Mouse (Mus musculus): ENCODE results near the gene Krtap4-7. TPM values are rescaled to one million over a fixed set of nuclear protein-coding genes. Genes with fewer than 3 reads are reported as not detected.

Gene Krtap4-7
- not detected in 2 replicates for polyA plus RNA-seq (2012; ENCODE audit: low replicate concordance)

GRCm38 (mm10) chr11:99643635-99644139 lies at the start of gene Krtap4-7:
Gene Krtap4-7, minus strand, starts transcription at chr11:99644089.

GRCm38 (mm10) chr11:99690463-99690862 lies 46.6 kb upstream of the Krtap4-7 start, which contains the start of gene Gm14190:
Gene Gm14190, minus strand, starts transcription at chr11:99690740.

GRCm38 (mm10) chr11:99665860-99666259 lies 22.0 kb upstream of the Krtap4-7 start, which contains the start of gene Krtap4-6:
Gene Krtap4-6, minus strand, starts transcription at chr11:99665960.

GRCm38 (mm10) chr11:99658467-99659010 lies 14.7 kb upstream of the Krtap4-7 start, which contains the start of gene Gm11563:
Gene Gm11563, minus strand, starts transcription at chr11:99658960.

GRCm38 (mm10) chr11:99650136-99650535 lies 6.2 kb upstream of the Krtap4-7 start, which contains the start of gene Gm11555:
Gene Gm11555, minus strand, starts transcription at chr11:99650236.

GRCm38 (mm10) chr11:99634653-99635134 lies 9.2 kb downstream of the Krtap4-7 start, which contains the start of gene Krtap4-2:
Gene Krtap4-2, minus strand, starts transcription at chr11:99635084.

GRCm38 (mm10) chr11:99628138-99628537 lies 15.8 kb downstream of the Krtap4-7 start, which contains the start of gene Krtap4-1:
Gene Krtap4-1, minus strand, starts transcription at chr11:99628238.

GRCm38 (mm10) chr11:99620335-99620734 lies 23.6 kb downstream of the Krtap4-7 start, which contains the start of gene Gm11562:
Gene Gm11562, minus strand, starts transcription at chr11:99620435.

GRCm38 (mm10) chr11:99614796-99615363 lies 29.0 kb downstream of the Krtap4-7 start, which contains the start of gene Krtap2-4:
Gene Krtap2-4, minus strand, starts transcription at chr11:99614846.

GRCm38 (mm10) chr11:99610089-99610488 lies 33.8 kb downstream of the Krtap4-7 start, which contains the start of gene Gm11937:
Gene Gm11937, minus strand, starts transcription at chr11:99610189.

GRCm38 (mm10) chr11:99603208-99603607 lies 40.7 kb downstream of the Krtap4-7 start, which contains the start of gene Gm11938:
Gene Gm11938, minus strand, starts transcription at chr11:99603308.

GRCm38 (mm10) chr11:99597742-99598141 lies 46.1 kb downstream of the Krtap4-7 start, which contains the start of gene Krtap9-3:
Gene Krtap9-3, minus strand, starts transcription at chr11:99598105.

Other genes starting within 250 kb of the Krtap4-7 start
- gene Krt12, start 221.8 kb downstream of the Krtap4-7 start, polyA plus RNA-seq (2012; ENCODE audit: low replicate concordance): not detected in 2 replicates
- gene Krt20, start 205.9 kb downstream of the Krtap4-7 start, polyA plus RNA-seq (2012; ENCODE audit: low replicate concordance): not detected in 2 replicates
- not detected in 2 replicates for gene Krt23, start 151.0 kb downstream of the Krtap4-7 start, polyA plus RNA-seq (2012; ENCODE audit: low replicate concordance)
- gene Krt39, start 122.8 kb downstream of the Krtap4-7 start, polyA plus RNA-seq (2012; ENCODE audit: low replicate concordance): not detected in 2 replicates
- gene Krt40, start 100.9 kb downstream of the Krtap4-7 start, polyA plus RNA-seq (2012; ENCODE audit: low replicate concordance): not detected in 2 replicates
- not detected in 2 replicates for gene Krtap3-3, start 93.2 kb downstream of the Krtap4-7 start, polyA plus RNA-seq (2012; ENCODE audit: low replicate concordance)
- not detected in 2 replicates for gene Krtap3-2, start 87.2 kb downstream of the Krtap4-7 start, polyA plus RNA-seq (2012; ENCODE audit: low replicate concordance)
- gene Gm11939, start 84.6 kb downstream of the Krtap4-7 start, polyA plus RNA-seq (2012; ENCODE audit: low replicate concordance): not detected in 2 replicates
- gene Krtap3-1, start 77.5 kb downstream of the Krtap4-7 start, polyA plus RNA-seq (2012; ENCODE audit: low replicate concordance): not detected in 2 replicates
- not detected in 2 replicates for gene Krtap1-5, start 63.1 kb downstream of the Krtap4-7 start, polyA plus RNA-seq (2012; ENCODE audit: low replicate concordance)
- not detected in 2 replicates for gene Krtap1-4, start 60.4 kb downstream of the Krtap4-7 start, polyA plus RNA-seq (2012; ENCODE audit: low replicate concordance)
- gene Krtap1-3, start 52.8 kb downstream of the Krtap4-7 start, polyA plus RNA-seq (2012; ENCODE audit: low replicate concordance): not detected in 2 replicates
- gene Krtap9-3, start 46.0 kb downstream of the Krtap4-7 start, polyA plus RNA-seq (2012; ENCODE audit: low replicate concordance): not detected in 2 replicates
- gene Gm11938, start 40.8 kb downstream of the Krtap4-7 start, polyA plus RNA-seq (2012; ENCODE audit: low replicate concordance): not detected in 2 replicates
- not detected in 2 replicates for gene Gm11937, start 33.9 kb downstream of the Krtap4-7 start, polyA plus RNA-seq (2012; ENCODE audit: low replicate concordance)
- gene Krtap2-4, start 29.2 kb downstream of the Krtap4-7 start, polyA plus RNA-seq (2012; ENCODE audit: low replicate concordance): not detected in 2 replicates
- not detected in 2 replicates for gene Gm11562, start 23.7 kb downstream of the Krtap4-7 start, polyA plus RNA-seq (2012; ENCODE audit: low replicate concordance)
- gene Krtap4-1, start 15.9 kb downstream of the Krtap4-7 start, polyA plus RNA-seq (2012; ENCODE audit: low replicate concordance): not detected in 2 replicates
- gene Krtap4-2, start 9.0 kb downstream of the Krtap4-7 start, polyA plus RNA-seq (2012; ENCODE audit: low replicate concordance): not detected in 2 replicates
- not detected in 2 replicates for gene Gm11555, start 6.1 kb upstream of the Krtap4-7 start, polyA plus RNA-seq (2012; ENCODE audit: low replicate concordance)
- not detected in 2 replicates for gene Gm11563, start 14.9 kb upstream of the Krtap4-7 start, polyA plus RNA-seq (2012; ENCODE audit: low replicate concordance)
- gene Krtap4-6, start 21.9 kb upstream of the Krtap4-7 start, polyA plus RNA-seq (2012; ENCODE audit: low replicate concordance): not detected in 2 replicates
- gene Gm14190, start 46.7 kb upstream of the Krtap4-7 start, polyA plus RNA-seq (2012; ENCODE audit: low replicate concordance): not detected in 2 replicates
- gene Gm14180, start 90.2 kb upstream of the Krtap4-7 start, polyA plus RNA-seq (2012; ENCODE audit: low replicate concordance): not detected in 2 replicates
- gene Gm11595, start 128.8 kb upstream of the Krtap4-7 start, polyA plus RNA-seq (2012; ENCODE audit: low replicate concordance): not detected in 2 replicates
- gene Krtap4-8, start 136.6 kb upstream of the Krtap4-7 start, polyA plus RNA-seq (2012; ENCODE audit: low replicate concordance): not detected in 2 replicates
- gene Krtap4-9, start 141.1 kb upstream of the Krtap4-7 start, polyA plus RNA-seq (2012; ENCODE audit: low replicate concordance): not detected in 2 replicates
- not detected in 2 replicates for gene Gm11596, start 149.4 kb upstream of the Krtap4-7 start, polyA plus RNA-seq (2012; ENCODE audit: low replicate concordance)
- gene Gm11569, start 154.8 kb upstream of the Krtap4-7 start, polyA plus RNA-seq (2012; ENCODE audit: low replicate concordance): 0.86 TPM in 1 of 2 replicates, not detected in the other
- not detected in 2 replicates for gene Gm11554, start 160.4 kb upstream of the Krtap4-7 start, polyA plus RNA-seq (2012; ENCODE audit: low replicate concordance)
- gene Krtap4-13, start 165.8 kb upstream of the Krtap4-7 start, polyA plus RNA-seq (2012; ENCODE audit: low replicate concordance): not detected in 2 replicates
- gene Gm11564, start 171.6 kb upstream of the Krtap4-7 start, polyA plus RNA-seq (2012; ENCODE audit: low replicate concordance): not detected in 2 replicates
- not detected in 2 replicates for gene 2300003K06Rik, start 194.0 kb upstream of the Krtap4-7 start, polyA plus RNA-seq (2012; ENCODE audit: low replicate concordance)
- not detected in 2 replicates for gene Krtap4-16, start 207.5 kb upstream of the Krtap4-7 start, polyA plus RNA-seq (2012; ENCODE audit: low replicate concordance)
- gene Gm11568, start 213.8 kb upstream of the Krtap4-7 start, polyA plus RNA-seq (2012; ENCODE audit: low replicate concordance): not detected in 2 replicates
- gene Gm11559, start 220.4 kb upstream of the Krtap4-7 start, polyA plus RNA-seq (2012; ENCODE audit: low replicate concordance): not detected in 2 replicates
- gene Krtap9-1, start 229.3 kb upstream of the Krtap4-7 start, polyA plus RNA-seq (2012; ENCODE audit: low replicate concordance): not detected in 2 replicates
- gene Gm11567, start 235.1 kb upstream of the Krtap4-7 start, polyA plus RNA-seq (2012; ENCODE audit: low replicate concordance): not detected in 2 replicates

All from leukemia stem cell, adult 10-12 weeks (primary cell).